Mouse (Mus musculus) ES-E14 (cell line): Measurements from ENCODE around the gene Tnfrsf4. TPM values are rescaled to one million over a fixed set of nuclear protein-coding genes. Genes with fewer than 3 reads are reported as not detected.

Source experiments
- DNase-seq: peaks from one replicate; pipeline ENCODE4 v3.0.0-alpha.2; 2013; ENCODE audit warnings: low read depth, low spot score
- H3K27ac ChIP-seq: 2 replicates; pipeline ENCODE4 v1.5.1; 2012; ENCODE audit warnings: low read depth, mild to moderate bottlenecking, low read length, moderate library complexity, mixed read lengths; ENCODE audit not compliant: poor library complexity, insufficient read depth, severe bottlenecking
- H3K36me3 ChIP-seq: 2 replicates; pipeline ENCODE4 v1.6.1; 2012; ENCODE audit warnings: mild to moderate bottlenecking, low read length, moderate library complexity, mixed read lengths; ENCODE audit not compliant: control insufficient read depth, poor library complexity, insufficient read depth, severe bottlenecking
- H3K4me1 ChIP-seq, 2 experiments: fragments of 150-350 bp in 1 of 2; sonication (generic) in 1 of 2; 2 replicates each; pipeline ENCODE4 v1.6.1; 2012; ENCODE audit warnings: low read length in 2 of 2, mild to moderate bottlenecking in 1 of 2, mixed read lengths in 1 of 2; ENCODE audit not compliant: control insufficient read depth in 2 of 2, insufficient read depth in 2 of 2, poor library complexity in 1 of 2
- H3K4me3 ChIP-seq, 2 experiments: fragments of 150-350 bp in 1 of 2; sonication (generic) in 1 of 2; 2 replicates each; pipeline ENCODE4 v1.5.1; 2012; ENCODE audit warnings: low read length in 2 of 2, low read depth in 1 of 2, mild to moderate bottlenecking in 1 of 2, mixed read lengths in 1 of 2; ENCODE audit not compliant: insufficient read depth in 1 of 2, poor library complexity in 1 of 2, severe bottlenecking in 1 of 2
- H3K9ac ChIP-seq: 2 replicates; pipeline ENCODE4 v1.6.1; 2012; ENCODE audit warnings: low read depth, mild to moderate bottlenecking, low read length, mixed read lengths; ENCODE audit not compliant: poor library complexity, insufficient read depth, severe bottlenecking
- H3K9me3 ChIP-seq: fragments of 150-350 bp; sonication (generic); 2 replicates; pipeline ENCODE4 v1.6.1; 2012; ENCODE audit warnings: low read depth, mild to moderate bottlenecking, low read length; ENCODE audit not compliant: control insufficient read depth, insufficient read depth
- CHD2 ChIP-seq: IDR thresholded peaks from 2 replicates; pipeline ENCODE4 v1.6.1; 2014; ENCODE audit warnings: mild to moderate bottlenecking, low read depth, low read length, inconsistent platforms
- HCFC1 ChIP-seq: IDR thresholded peaks from 2 replicates; pipeline ENCODE4 v1.6.1; 2012; ENCODE audit warnings: low read length, inconsistent platforms, borderline replicate concordance; ENCODE audit not compliant: insufficient read depth
- MAFK ChIP-seq: IDR thresholded peaks from 2 replicates; pipeline ENCODE4 v1.6.1; 2014; ENCODE audit warnings: mild to moderate bottlenecking, low read depth, low read length, inconsistent platforms; ENCODE audit not compliant: insufficient read depth
- ZC3H11A ChIP-seq: IDR thresholded peaks from 2 replicates; pipeline ENCODE4 v1.6.1; 2012; ENCODE audit warnings: low read depth, mild to moderate bottlenecking, inconsistent platforms, low read length, borderline replicate concordance
- ZNF384 ChIP-seq: IDR thresholded peaks from 2 replicates; pipeline ENCODE4 v1.6.1; 2012; ENCODE audit warnings: low read depth, low read length, inconsistent platforms
- in situ Hi-C, 2 experiments: fragments of 600-800 bp; cut with MboI; formaldehyde crosslinking; loops; one replicate each; pipeline ENCODE4 v1.15.1; 2025; ENCODE audit warnings: low sequenced_read_pairs in 2 of 2, inconsistent platforms in 1 of 2; ENCODE audit not compliant: unreplicated experiment in 2 of 2
- total RNA-seq: library from RNA; depleted of rRNA; stranded (reverse); fragments of 300-350 nt; gene quantifications from 2 replicates; pipeline ENCODE4 v1.2.3, GENCODE M21; 2012

Gene Tnfrsf4
- total RNA-seq, 1 experiment, result 2.4 TPM

- H3K9ac ChIP-seq, result peak within 1 kb of the TSS; percentile 46
- peak within 1 kb of the TSS; percentile 66; the same call in 1 of the 2 replicates for H3K27ac ChIP-seq
- no peaks in the 10 kb centered on the region for H3K9me3 ChIP-seq
- TF ChIP-seq CHD2 (no peak), ZNF384 (no peak), MAFK (no peak), ZC3H11A (no peak), HCFC1 (no peak)
- H3K4me1 ChIP-seq, result peaks cover 5 to 16% of the 10 kb centered on the region in 2 experiments; a peak in 3 of 4 replicates
- H3K4me3 ChIP-seq, result peak within 1 kb of the TSS; percentile 57 to 66
- in situ Hi-C loops, result no loop called here
- no peak for DNase-seq
- peaks cover 3% of the 10 kb centered on the region; the same call in 1 of the 2 replicates for H3K36me3 ChIP-seq
Observed at GRCm38 (mm10) chr4:156059261-156059660, 45.6 kb downstream of the Tnfrsf4 start, which contains the start of gene Ttll10. Ttll10 (minus strand) TSS chr4:156059414.

GRCm38 (mm10) chr4:156059713-156060112 lies 46.1 kb downstream of the Tnfrsf4 start:
- Histone ChIP-seq H3K4me3 (peak overlapping the region; percentile 57 to 66), H3K27ac (peak overlapping the region; percentile 66; the same call in 1 of the 2 replicates)
- in situ Hi-C loops, result no loop called here

DNA sequence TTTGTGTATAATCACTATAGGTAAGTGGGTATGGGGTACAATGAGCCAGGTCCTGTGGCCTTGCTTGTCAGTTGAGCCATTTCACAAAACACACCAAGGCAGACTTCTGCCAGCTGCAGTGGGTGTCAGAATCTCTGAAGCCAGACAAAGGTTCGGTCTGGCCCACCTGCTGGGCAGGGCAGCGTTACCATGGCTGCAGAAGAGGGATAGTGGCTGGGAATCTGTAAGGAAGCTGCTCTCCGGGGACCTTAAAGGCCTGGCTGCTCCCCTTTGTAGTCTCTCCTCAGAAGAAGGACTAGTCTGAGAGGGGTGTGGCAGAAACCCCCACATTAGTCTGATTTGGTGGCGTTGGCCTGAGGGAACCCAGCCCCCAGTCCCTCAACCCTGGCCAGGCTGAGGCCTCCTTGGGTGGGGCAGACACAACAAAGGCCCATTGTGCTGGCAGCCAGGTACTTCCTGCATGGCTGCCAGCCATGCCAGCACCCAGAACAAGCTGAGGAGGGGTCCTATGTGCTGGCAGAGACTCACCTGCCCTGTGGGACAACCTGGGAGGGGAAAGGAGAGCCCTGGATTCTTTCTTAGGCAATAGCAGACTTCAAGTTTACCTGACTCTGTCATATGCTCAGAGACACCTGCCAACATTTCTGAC lies 50.3 kb downstream of the Tnfrsf4 start:
- H3K4me3 ChIP-seq, result no peak overlapping the region
- no peaks in the 10 kb centered on the region for H3K9me3 ChIP-seq
- in situ Hi-C loops, result no loop called here
- H3K27ac ChIP-seq, result peak overlapping the region; percentile 6; the same call in 1 of the 2 replicates
- DNase-seq, result no peak
- H3K36me3 ChIP-seq, result no peaks in the 10 kb centered on the region
- H3K4me1 ChIP-seq, result peaks cover 9 to 25% of the 10 kb centered on the region in 2 experiments; a peak in 3 of 4 replicates
- H3K9ac ChIP-seq, result no peak overlapping the region
- TF ChIP-seq ZNF384 (no peak), ZC3H11A (no peak), CHD2 (no peak), HCFC1 (no peak), MAFK (no peak)

More at GRCm38 (mm10) chr4:156059713-156060112, 46.1 kb downstream of the Tnfrsf4 start:
- TF ChIP-seq CHD2, result 0 out of 2 replicates have a peak, but pooled peaks have one; percentile 27
- no peak for TF ChIP-seq MAFK
- TF ChIP-seq HCFC1, result no peak
- TF ChIP-seq ZNF384, result no peak
- TF ChIP-seq ZC3H11A, result no peak
- no peaks in the 10 kb centered on the region for H3K9me3 ChIP-seq
- H3K36me3 ChIP-seq, result peaks cover under 1% of the 10 kb centered on the region; the same call in 1 of the 2 replicates
- H3K4me1 ChIP-seq, result peaks cover 5 to 20% of the 10 kb centered on the region in 2 experiments; a peak in 3 of 4 replicates
- DNase-seq, result no peak
- H3K9ac ChIP-seq, result peak overlapping the region; percentile 46

DNA sequence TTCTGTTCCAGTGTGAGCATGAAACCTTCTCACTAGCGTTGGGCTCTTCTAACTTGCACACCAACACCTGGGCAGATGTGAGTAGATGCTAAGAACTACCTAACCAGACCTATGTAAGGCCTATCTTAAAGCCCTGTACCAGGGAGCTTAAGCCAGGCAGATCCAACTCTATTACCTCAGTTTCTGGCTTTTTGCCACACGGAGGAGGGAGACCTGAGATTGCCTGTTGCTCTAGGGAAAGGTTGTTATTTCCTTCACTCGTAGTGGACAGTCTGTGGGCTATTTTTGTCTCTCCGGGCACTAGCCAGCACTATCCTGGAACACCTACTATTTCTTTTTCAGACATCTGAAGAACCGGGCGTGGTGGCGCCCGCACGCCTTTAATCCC lies 50.9 kb downstream of the Tnfrsf4 start:
- Histone ChIP-seq H3K9me3 (no peaks in the 10 kb centered on the region), H3K27ac (peak overlapping the region; percentile 6; the same call in 1 of the 2 replicates), H3K4me1 (peaks cover 11 to 30% of the 10 kb centered on the region in 2 experiments; a peak in 3 of 4 replicates), H3K36me3 (no peaks in the 10 kb centered on the region), H3K9ac (no peak overlapping the region), H3K4me3 (no peak overlapping the region)
- DNase-seq, result no peak
- TF ChIP-seq CHD2 (no peak), HCFC1 (no peak), MAFK (no peak), ZC3H11A (no peak), ZNF384 (no peak)
- in situ Hi-C loops, result no loop called here
